In genomic region chr14:48580396-48580795, GRCm38 (mm10) we compare ENCODE assay signal across 20 mouse cellular contexts.
DNase-seq lines count a peak whose midpoint lies in the region; ATAC-seq lines count a peak whose summit lies in the region.
"Had no signal": no experiment of that assay in that cellular context is flagged by ENCODE, and none has a peak within 500 bp of the region (broad histone marks: within the 10 kb centered on the region; RNA-seq: fewer than 3 reads in every experiment).

No protein-coding gene starts in this region.

- 22% methylated on average over 9 of the region's 9 CpGs for WGBS in heart, embryonic 11.5 days (ENCODE audit: insufficient replicate concordance)
- WGBS in liver, embryonic 16.5 days (ENCODE audit: insufficient replicate concordance): 14% methylated on average over 9 of the region's 9 CpGs

- H3K4me1 ChIP-seq in heart, embryonic 11.5 days (ENCODE audit: control insufficient read depth, insufficient read depth, low read length): no peaks in the 10 kb centered on the region
- H3K4me1 ChIP-seq in erythroblast, embryonic 14.5 days (ENCODE audit: control insufficient read depth): peaks cover 22% of the 10 kb centered on the region
- peaks cover 11% of the 10 kb centered on the region for H3K4me1 ChIP-seq in liver, embryonic 16.5 days (ENCODE audit: control insufficient read depth, low read depth, low read length)
- H3K4me1 ChIP-seq: forebrain, embryonic 15.5 days; heart, embryonic 13.5 days; hindbrain, embryonic 15.5 days; limb, embryonic 12.5 days; lung, embryonic 15.5 days; megakaryocyte, embryonic 14.5 days had no signal

- DNase-seq in heart, adult 11 months: peak; percentile 77
- peak; percentile 87 for DNase-seq in retina, postnatal 1 day
- DNase-seq in gastrocnemius, postnatal 25 days: no peak
- no peak for DNase-seq in ovary, postnatal 14 days (ENCODE audit: low spot score)
- no peak for DNase-seq in thymus, adult 18-20 months
- DNase-seq: adrenal gland, postnatal 36 days; heart, postnatal 36 days; thymus, postnatal 14 days had no signal

- ATAC-seq in heart, embryonic 11.5 days (replicated peaks; ENCODE audit: insufficient number of reproducible peaks, low FRiP score, low TSS enrichment): no peak
- ATAC-seq in liver, embryonic 16.5 days (ENCODE audit: low read depth): peak; percentile 86
- ATAC-seq: forebrain, embryonic 15.5 days; intestine, postnatal 0 days had no signal

- no peak overlapping the region for H3K27ac ChIP-seq in heart, embryonic 11.5 days (ENCODE audit: low read depth, low read length)
- H3K27ac ChIP-seq in liver, embryonic 16.5 days (ENCODE audit: low read length): peak overlapping the region; percentile 33; the same call in 1 of the 2 replicates
- H3K27ac ChIP-seq: forebrain, embryonic 15.5 days; heart, embryonic 13.5 days; hindbrain, embryonic 15.5 days; kidney, postnatal 0 days; limb, embryonic 12.5 days; lung, embryonic 15.5 days; stomach, postnatal 0 days had no signal

- no peak overlapping the region for H3K9ac ChIP-seq in heart, embryonic 11.5 days (ENCODE audit: low read depth, low read length)
- no peak overlapping the region for H3K9ac ChIP-seq in liver, embryonic 16.5 days (ENCODE audit: low read depth, low read length)
- H3K9ac ChIP-seq: forebrain, embryonic 15.5 days; heart, embryonic 13.5 days; hindbrain, embryonic 15.5 days; limb, embryonic 12.5 days; lung, embryonic 15.5 days had no signal

- no peaks in the 10 kb centered on the region for H3K9me3 ChIP-seq in heart, embryonic 11.5 days (replicated peaks; ENCODE audit: control insufficient read depth, low read length)
- no peaks in the 10 kb centered on the region for H3K9me3 ChIP-seq in erythroblast, embryonic 14.5 days (ENCODE audit: control insufficient read depth, low read length)
- no peaks in the 10 kb centered on the region for H3K9me3 ChIP-seq in liver, embryonic 16.5 days (replicated peaks; ENCODE audit: control insufficient read depth, low read length)
- H3K9me3 ChIP-seq: forebrain, embryonic 15.5 days; heart, embryonic 13.5 days; hindbrain, embryonic 15.5 days; limb, embryonic 12.5 days; lung, embryonic 15.5 days; megakaryocyte, embryonic 14.5 days had no signal

- no peaks in the 10 kb centered on the region for H3K27me3 ChIP-seq in heart, embryonic 11.5 days (ENCODE audit: control insufficient read depth, insufficient read depth, low read length)
- H3K27me3 ChIP-seq in erythroblast, embryonic 14.5 days (ENCODE audit: control insufficient read depth): no peaks in the 10 kb centered on the region
- H3K27me3 ChIP-seq in liver, embryonic 16.5 days (ENCODE audit: control insufficient read depth, insufficient read depth, low read depth, low read length): no peaks in the 10 kb centered on the region
- H3K27me3 ChIP-seq: forebrain, embryonic 15.5 days; heart, embryonic 13.5 days; hindbrain, embryonic 15.5 days; limb, embryonic 12.5 days; lung, embryonic 15.5 days; megakaryocyte, embryonic 14.5 days had no signal

- no peak overlapping the region for H3K4me3 ChIP-seq in heart, embryonic 11.5 days (ENCODE audit: low read depth, low read length)
- H3K4me3 ChIP-seq in erythroblast, embryonic 14.5 days (replicated peaks): peak overlapping the region; percentile 4
- H3K4me3 ChIP-seq in liver, embryonic 16.5 days (ENCODE audit: low read depth, low read length): no peak overlapping the region
- H3K4me3 ChIP-seq: forebrain, embryonic 15.5 days; heart, embryonic 13.5 days; hindbrain, embryonic 15.5 days; limb, embryonic 12.5 days; lung, embryonic 15.5 days; megakaryocyte, embryonic 14.5 days had no signal

- H3K4me2 ChIP-seq in heart, embryonic 11.5 days: no peak overlapping the region
- H3K4me2 ChIP-seq in liver, embryonic 16.5 days (ENCODE audit: low read depth, low read length): peak overlapping the region; percentile 19; the same call in 1 of the 2 replicates
- H3K4me2 ChIP-seq: forebrain, embryonic 15.5 days; heart, embryonic 13.5 days; hindbrain, embryonic 15.5 days; limb, embryonic 12.5 days; lung, embryonic 15.5 days had no signal

- H3K36me3 ChIP-seq in heart, embryonic 11.5 days (ENCODE audit: control insufficient read depth, insufficient read depth, low read length): no peaks in the 10 kb centered on the region
- H3K36me3 ChIP-seq in erythroblast, embryonic 14.5 days (ENCODE audit: control insufficient read depth): no peaks in the 10 kb centered on the region
- H3K36me3 ChIP-seq in liver, embryonic 16.5 days (ENCODE audit: control insufficient read depth, insufficient read depth): no peaks in the 10 kb centered on the region
- H3K36me3 ChIP-seq: forebrain, embryonic 15.5 days; heart, embryonic 13.5 days; hindbrain, embryonic 15.5 days; limb, embryonic 12.5 days; lung, embryonic 15.5 days had no signal

Comparison
In these comparisons a context has a peak if more than half of its experiments do, and no peak if none do; other contexts are left out.
1. DNase-seq: peak in heart, adult 11 months (single experiment) and retina, postnatal 1 day (single experiment); none in gastrocnemius, postnatal 25 days (single experiment), ovary, postnatal 14 days (single experiment) and thymus, adult 18-20 months (0 of 2).